Mouse (Mus musculus): ENCODE data around the gene Phf21a.

DNA sequence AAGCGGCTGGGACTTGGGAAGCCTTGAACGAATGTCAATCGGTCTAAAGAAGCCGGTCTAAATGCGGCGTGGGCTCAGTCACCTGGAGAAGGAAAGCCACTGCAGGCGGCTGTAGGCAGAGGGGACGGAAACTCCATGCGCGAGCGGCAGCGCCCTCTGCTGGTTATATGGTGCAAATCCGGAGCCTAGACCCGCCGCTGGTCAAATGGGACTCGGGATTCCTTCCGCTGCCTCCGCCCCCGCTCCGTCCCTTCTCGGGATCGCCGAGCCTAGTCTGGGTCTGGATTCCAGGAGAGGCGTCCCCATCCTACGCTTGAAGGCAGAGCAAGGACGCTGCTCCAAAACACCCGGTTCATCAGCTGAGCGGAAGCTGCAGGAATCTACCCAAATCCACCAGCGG, 34.4 kb upstream of the Phf21a start:
- TF ChIP-seq POLR2A (IDR thresholded peaks at IDR 0.05; ENCODE audit: insufficient read depth, low read length) = no peak
- TF ChIP-seq CTCF (IDR thresholded peaks at IDR 0.05; ENCODE audit: low read depth, low read length) = peak; percentile 94
- no peak for TF ChIP-seq EP300 (IDR thresholded peaks at IDR 0.05; ENCODE audit: insufficient read depth, low read depth, low read length)
